Mouse (Mus musculus) liver, adult 10 weeks (tissue): ENCODE results near the gene Cylc1. TPM values are rescaled to one million over a fixed set of nuclear protein-coding genes. Genes with fewer than 3 reads are reported as not detected.

Experiments
- polyA plus RNA-seq: library from polyadenylated mRNA; stranded (reverse); fragments of 350-450 nt; fragmentation: Illumina TruSeq; extraction: RNeasy Lipid Tissue Mini Kit (QIAGEN cat#74804); gene quantifications from one replicate; pipeline ENCODE4 v1.2.3, GENCODE M21; 2014; ENCODE audit warnings: low read depth, low replicate concordance

The Cylc1 gene
- not detected for polyA plus RNA-seq

DNA sequence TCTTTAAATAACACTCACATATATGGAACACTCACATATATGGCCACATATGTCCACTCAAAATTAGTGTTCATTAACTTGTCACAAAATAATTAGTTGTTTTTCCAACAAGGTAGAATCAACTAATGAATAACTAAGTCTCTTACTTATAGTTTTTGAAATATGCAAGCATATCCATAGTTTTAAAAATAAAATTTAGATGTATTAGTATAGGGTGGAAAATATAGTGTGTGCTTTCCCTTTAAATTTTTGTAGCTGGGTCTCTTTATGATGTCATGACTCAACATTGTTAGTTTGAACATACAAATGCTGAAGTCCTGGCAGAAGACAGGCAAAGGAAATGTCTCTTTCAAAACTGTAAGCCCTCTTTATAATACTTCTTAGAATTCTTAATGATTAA, at the start of gene Cylc1:
Gene Cylc1, plus strand, starts transcription at position 301 of the 400 bp plus-strand sequence.

DNA sequence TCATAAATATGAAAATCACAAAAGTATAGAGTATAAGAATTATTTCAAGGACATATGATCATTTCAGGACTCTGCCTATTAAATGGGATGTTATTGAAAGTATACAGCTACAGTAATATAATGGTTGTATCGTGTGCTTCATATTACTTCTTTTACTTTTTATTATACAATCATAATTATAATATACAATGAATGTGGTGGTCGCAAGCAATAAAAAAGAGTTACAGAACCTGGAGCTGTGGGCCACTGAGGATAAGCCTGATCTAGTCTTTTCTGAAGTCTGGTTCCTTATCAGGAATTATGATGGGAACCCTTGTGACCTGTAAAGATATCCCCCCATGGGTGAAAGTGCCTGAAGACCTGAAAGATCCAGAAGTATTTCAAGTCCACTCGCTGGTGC, 57.8 kb downstream of the Cylc1 start, which contains the start of gene Gm10112:
Gene Gm10112, plus strand, starts transcription at position 301 of the 400 bp plus-strand sequence.

Other genes starting within 250 kb of the Cylc1 start
- gene Gm10112, start 57.9 kb downstream of the Cylc1 start, polyA plus RNA-seq, result not detected